Mouse (Mus musculus) frontal cortex, postnatal 10 days (tissue): ENCODE measurements at regions not wholly inside any gene's neighbourhood (a gene's known extent, or its start where the extent isn't known, plus 50 kb on each side); places are given as distances from the start of the nearest gene placed in this dataset.
"Not testable (repeated sequence)": the region's sequence is repeated elsewhere in the genome, so short reads cannot be mapped to it uniquely, and the experiment has no call there.

Experiments used
- DNase-seq, 2 experiments: peaks; one replicate each; pipeline ENCODE4 v3.0.0; 2022; ENCODE audit warnings: low spot score in 2 of 2, mixed read lengths in 1 of 2

- DNase-seq = no peak
These were observed 461.2 kb downstream of the Brinp3 start for GRCm38 (mm10) chr1:146955688-146956214.

GRCm38 (mm10) chr1:146956347-146956746 lies 461.8 kb downstream of the Brinp3 start:
- DNase-seq = no peak

GRCm38 (mm10) chr1:146960448-146960847 lies 465.9 kb downstream of the Brinp3 start:
- DNase-seq = no peak

- DNase-seq = no peak
These were observed 473.0 kb downstream of the Brinp3 start for GRCm38 (mm10) chr1:146967534-146967933.

- DNase-seq = no peak
These were observed 473.4 kb downstream of the Brinp3 start for GRCm38 (mm10) chr1:146967993-146968392.

GRCm38 (mm10) chr1:146983433-146984186 lies 489.1 kb downstream of the Brinp3 start:
- no peak for DNase-seq

GRCm38 (mm10) chr1:147000018-147000417 lies 505.5 kb downstream of the Brinp3 start:
- no peak for DNase-seq

- DNase-seq = no peak
These were observed 553.2 kb downstream of the Brinp3 start for GRCm38 (mm10) chr1:147047714-147048113.

- no peak for DNase-seq
These were observed 563.9 kb downstream of the Brinp3 start for GRCm38 (mm10) chr1:147058504-147058903.

GRCm38 (mm10) chr1:147074166-147074565 lies 579.6 kb downstream of the Brinp3 start:
- no peak for DNase-seq

GRCm38 (mm10) chr1:147084129-147084799 lies 589.7 kb downstream of the Brinp3 start:
- DNase-seq = no peak

GRCm38 (mm10) chr1:147125541-147125940 lies 631.0 kb downstream of the Brinp3 start:
- DNase-seq = no peak

- no peak for DNase-seq
These were observed 643.6 kb downstream of the Brinp3 start for GRCm38 (mm10) chr1:147138176-147138575.

- DNase-seq = no peak
These were observed 680.8 kb downstream of the Brinp3 start for GRCm38 (mm10) chr1:147175350-147175749.

GRCm38 (mm10) chr1:147186799-147187198 lies 692.2 kb downstream of the Brinp3 start:
- no peak for DNase-seq

- DNase-seq = no peak
These were observed 692.9 kb downstream of the Brinp3 start for GRCm38 (mm10) chr1:147187251-147188025.

- not testable (repeated sequence) for DNase-seq
These were observed 705.4 kb downstream of the Brinp3 start for GRCm38 (mm10) chr1:147199959-147200358.

GRCm38 (mm10) chr1:147214890-147215289 lies 720.3 kb downstream of the Brinp3 start:
- not testable (repeated sequence) for DNase-seq

GRCm38 (mm10) chr1:147217965-147218364 lies 723.4 kb downstream of the Brinp3 start:
- no peak for DNase-seq

- no peak for DNase-seq
These were observed 724.9 kb downstream of the Brinp3 start for GRCm38 (mm10) chr1:147219438-147219837.

- DNase-seq = no peak
These were observed 728.8 kb downstream of the Brinp3 start for GRCm38 (mm10) chr1:147223232-147223925.

- no peak for DNase-seq
These were observed 743.0 kb downstream of the Brinp3 start for GRCm38 (mm10) chr1:147237565-147237964.
